In the genomic region with DNA sequence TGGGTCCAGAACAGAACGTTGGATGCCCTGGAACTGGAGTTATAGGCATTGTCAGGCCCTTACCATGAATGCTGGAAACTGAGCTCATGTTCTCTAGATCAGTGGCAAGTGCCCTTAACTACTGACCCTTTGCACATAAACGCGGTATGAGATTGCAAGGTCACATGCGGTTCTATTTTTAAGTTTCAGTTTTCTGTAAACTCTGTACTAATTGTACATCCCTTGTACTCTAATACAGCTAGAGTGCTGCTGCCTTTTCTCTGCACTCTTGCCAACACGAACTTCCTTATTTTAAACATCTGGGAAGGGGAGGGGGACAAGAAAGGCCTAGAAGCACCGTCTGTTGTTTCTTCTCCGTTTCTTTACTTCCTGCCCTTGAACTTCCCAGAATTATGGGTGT, we compare ENCODE assay signal across 30 mouse cellular contexts. TPM values are rescaled to one million over a fixed set of nuclear protein-coding genes. Genes with fewer than 3 reads are reported as not detected.
DNase-seq lines count a peak whose midpoint lies in the region; ATAC-seq and TF ChIP-seq lines count a peak whose summit lies in the region.
"Had no signal": no experiment of that assay in that cellular context is flagged by ENCODE, and none has a peak within 500 bp of the region (broad histone marks: within the 10 kb centered on the region; RNA-seq: fewer than 3 reads in every experiment).

No protein-coding gene starts in this region.

- WGBS in kidney, postnatal 0 days = 30% methylated on average over 7 of the region's 7 CpGs
- WGBS in macrophage (ENCODE audit: missing documents) = 8% methylated on average over 7 of the region's 7 CpGs
- WGBS in hindbrain, embryonic 16.5 days = 84% methylated on average over 7 of the region's 7 CpGs

- no peaks in the 10 kb centered on the region for H3K9me3 ChIP-seq in kidney, postnatal 0 days (replicated peaks; ENCODE audit: low read length)
- no peaks in the 10 kb centered on the region for H3K9me3 ChIP-seq in MEL (replicated peaks; ENCODE audit: insufficient read depth, low read length)
- no peaks in the 10 kb centered on the region for H3K9me3 ChIP-seq in hindbrain, embryonic 16.5 days (ENCODE audit: control insufficient read depth, low read length)
- H3K9me3 ChIP-seq: embryonic facial prominence, embryonic 12.5 days; heart, embryonic 10.5 days; heart, embryonic 15.5 days; limb, embryonic 10.5 days; limb, embryonic 15.5 days; liver, embryonic 13.5 days; midbrain, embryonic 10.5 days; neural tube, embryonic 12.5 days; stomach, embryonic 15.5 days had no signal

- no peaks in the 10 kb centered on the region for H3K36me3 ChIP-seq in kidney, postnatal 0 days (ENCODE audit: insufficient read depth, low read length)
- H3K36me3 ChIP-seq in MEL (ENCODE audit: control insufficient read depth in 1 of 2, insufficient read depth in 2 of 2, low read length in 2 of 2) (0 out of 4 replicates have a peak, but pooled peaks cover 0 to 2% of the 10 kb centered on the region in 2 experiments), macrophage (ENCODE audit: inconsistent target) (no peaks in the 10 kb centered on the region)
- no peaks in the 10 kb centered on the region for H3K36me3 ChIP-seq in hindbrain, embryonic 16.5 days (ENCODE audit: control insufficient read depth, insufficient read depth, low read length)
- H3K36me3 ChIP-seq: embryonic facial prominence, embryonic 12.5 days; heart, embryonic 10.5 days; heart, embryonic 15.5 days; limb, embryonic 10.5 days; limb, embryonic 15.5 days; liver, embryonic 13.5 days; midbrain, embryonic 10.5 days; neural tube, embryonic 12.5 days; stomach, embryonic 15.5 days had no signal

- no peaks in the 10 kb centered on the region for H3K27me3 ChIP-seq in kidney, postnatal 0 days (ENCODE audit: insufficient read depth, low read length)
- no peaks in the 10 kb centered on the region for H3K27me3 ChIP-seq in MEL (ENCODE audit: control insufficient read depth in 1 of 2, insufficient read depth in 2 of 2, low read length in 2 of 2)
- H3K27me3 ChIP-seq in hindbrain, embryonic 16.5 days (replicated peaks; ENCODE audit: control insufficient read depth, insufficient read depth, low read length) = no peaks in the 10 kb centered on the region
- H3K27me3 ChIP-seq: embryonic facial prominence, embryonic 12.5 days; heart, embryonic 15.5 days; limb, embryonic 15.5 days; liver, embryonic 13.5 days; neural tube, embryonic 12.5 days; stomach, embryonic 15.5 days had no signal

- H3K9ac ChIP-seq in kidney, postnatal 0 days (ENCODE audit: low read depth, low read length) = no peak overlapping the region
- H3K9ac ChIP-seq in MEL (ENCODE audit: control insufficient read depth, low read depth, low read length, poor library complexity, severe bottlenecking) = no peak overlapping the region
- H3K9ac ChIP-seq in hindbrain, embryonic 16.5 days (ENCODE audit: low read depth, low read length) = no peak overlapping the region
- H3K9ac ChIP-seq: embryonic facial prominence, embryonic 12.5 days; heart, embryonic 15.5 days; hindbrain, embryonic 14.5 days; limb, embryonic 15.5 days; liver, embryonic 13.5 days; neural tube, embryonic 12.5 days; stomach, embryonic 15.5 days had no signal

- DNase-seq in kidney, postnatal 0 days (ENCODE audit: low spot score) = peak; percentile 15
- DNase-seq in kidney, adult 18-20 months = no peak
- peak; percentile 55 for DNase-seq in MEL (ENCODE audit: low read depth, low spot score)
- no peak for DNase-seq in right cerebral cortex, postnatal 36 days (ENCODE audit: low spot score in 2 of 2)
- DNase-seq: adrenal gland, adult 2 months; adrenal gland, postnatal 36 days; cerebellum, adult 9-10 months; cerebellum, postnatal 36 days; embryo, embryonic 11 days; heart, postnatal 4 days; kidney, adult 8-10 months; kidney, postnatal 10 days; layer of hippocampus, postnatal 36 days; liver, embryonic 13.5 days; lung, adult 18-20 months had no signal

- no peak overlapping the region for H3K4me3 ChIP-seq in kidney, postnatal 0 days (replicated peaks; ENCODE audit: low read depth, low read length)
- H3K4me3 ChIP-seq in MEL (ENCODE audit: control insufficient read depth in 1 of 2, insufficient read depth in 1 of 2, low read depth in 2 of 2, low read length in 2 of 2) = no peak overlapping the region
- H3K4me3 ChIP-seq in bone marrow macrophage, adult 2 months (ENCODE audit: insufficient read depth, low read length) = no peak overlapping the region
- H3K4me3 ChIP-seq in macrophage (ENCODE audit: inconsistent target) = no peak overlapping the region
- no peak overlapping the region for H3K4me3 ChIP-seq in hindbrain, embryonic 16.5 days (ENCODE audit: low read length)
- H3K4me3 ChIP-seq: embryonic facial prominence, embryonic 12.5 days; heart, embryonic 10.5 days; heart, embryonic 15.5 days; limb, embryonic 10.5 days; limb, embryonic 15.5 days; liver, embryonic 13.5 days; midbrain, embryonic 10.5 days; myocyte; neural tube, embryonic 12.5 days; stomach, embryonic 15.5 days had no signal

- no peak for ATAC-seq in kidney, postnatal 0 days (replicated peaks; ENCODE audit: low FRiP score, low read depth)
- ATAC-seq in hindbrain, embryonic 16.5 days = no peak
- ATAC-seq: forebrain, embryonic 14.5 days had no signal

- TF ChIP-seq POLR2A in MEL (IDR thresholded peaks at IDR 0.05; ENCODE audit: control insufficient read depth in 1 of 2, insufficient read depth in 1 of 2, low read depth in 1 of 2, low read length in 2 of 2, poor library complexity in 1 of 2) = no peak
- no peak for TF ChIP-seq POLR2A in bone marrow macrophage, adult 2 months (IDR thresholded peaks at IDR 0.05; ENCODE audit: borderline replicate concordance, low read depth, low read length)

- no peak overlapping the region for H3K27ac ChIP-seq in kidney, postnatal 0 days
- no peak overlapping the region for H3K27ac ChIP-seq in MEL (ENCODE audit: control insufficient read depth, low read depth, low read length)
- H3K27ac ChIP-seq in bone marrow macrophage, adult 2 months (ENCODE audit: insufficient read depth, low read depth, low read length) = peak overlapping the region; percentile 99
- peak overlapping the region; percentile 76 for H3K27ac ChIP-seq in macrophage
- no peak overlapping the region for H3K27ac ChIP-seq in hindbrain, embryonic 16.5 days (ENCODE audit: low read depth, low read length)
- H3K27ac ChIP-seq: embryonic facial prominence, embryonic 12.5 days; heart, embryonic 10.5 days; heart, embryonic 15.5 days; hindbrain, embryonic 14.5 days; limb, embryonic 10.5 days; limb, embryonic 15.5 days; liver, embryonic 13.5 days; midbrain, embryonic 10.5 days; neural tube, embryonic 12.5 days; stomach, embryonic 15.5 days had no signal

- H3K4me2 ChIP-seq in kidney, postnatal 0 days (ENCODE audit: low read length) = no peak overlapping the region
- no peak overlapping the region for H3K4me2 ChIP-seq in hindbrain, embryonic 16.5 days (ENCODE audit: low read length)
- H3K4me2 ChIP-seq: embryonic facial prominence, embryonic 12.5 days; heart, embryonic 15.5 days; hindbrain, embryonic 14.5 days; limb, embryonic 15.5 days; liver, embryonic 13.5 days; neural tube, embryonic 12.5 days; stomach, embryonic 15.5 days had no signal

- no peak for TF ChIP-seq CTCF in kidney, postnatal 0 days (IDR thresholded peaks at IDR 0.05; ENCODE audit: low read depth)
- TF ChIP-seq CTCF in MEL (IDR thresholded peaks at IDR 0.05 in 2 of 3, conservative IDR thresholded peaks at IDR 0.05 in 1 of 3; ENCODE audit: control insufficient read depth in 1 of 3, insufficient read depth in 1 of 3, low read depth in 2 of 3, low read length in 3 of 3, poor library complexity in 1 of 3, severe bottlenecking in 1 of 3) = no peak
- no peak for TF ChIP-seq CTCF in bone marrow macrophage, adult 2 months (IDR thresholded peaks at IDR 0.05; ENCODE audit: low read depth, low read length)

- no peak for TF ChIP-seq EP300 in MEL (IDR thresholded peaks at IDR 0.05; ENCODE audit: low read depth in 1 of 2, low read length in 2 of 2)

- TF ChIP-seq RAD21 in MEL (IDR thresholded peaks at IDR 0.05; ENCODE audit: low read depth, low read length) = no peak

- no peaks in the 10 kb centered on the region for H3K79me2 ChIP-seq in MEL (ENCODE audit: control insufficient read depth, insufficient read depth, low read length, poor library complexity)
- no peaks in the 10 kb centered on the region for H3K79me2 ChIP-seq in macrophage (ENCODE audit: inconsistent target)

- H3K4me1 ChIP-seq in kidney, postnatal 0 days (replicated peaks; ENCODE audit: insufficient read depth, low read length) = no peaks in the 10 kb centered on the region
- no peaks in the 10 kb centered on the region for H3K4me1 ChIP-seq in MEL (ENCODE audit: control insufficient read depth in 1 of 2, insufficient read depth in 2 of 2, low read length in 2 of 2)
- H3K4me1 ChIP-seq in bone marrow macrophage, adult 2 months (ENCODE audit: control insufficient read depth, insufficient read depth, low read length) = peaks cover 54% of the 10 kb centered on the region
- no peaks in the 10 kb centered on the region for H3K4me1 ChIP-seq in hindbrain, embryonic 16.5 days (ENCODE audit: control insufficient read depth, insufficient read depth, low read depth, low read length)
- H3K4me1 ChIP-seq: embryonic facial prominence, embryonic 12.5 days; heart, embryonic 10.5 days; heart, embryonic 15.5 days; limb, embryonic 10.5 days; liver, embryonic 13.5 days; midbrain, embryonic 10.5 days; neural tube, embryonic 12.5 days; stomach, embryonic 15.5 days had no signal

RNA-seq across cellular contexts. Expression of gene Slc16a11, which starts 27.4 kb away (rescaled TPM):
- 11.2 and 12.6 TPM in 2 replicates for polyA plus RNA-seq in kidney, postnatal 0 days (2015; fragmentation: Nextera tagmentation; extraction: Ambion mirVana)
- 0.31 and 0.33 TPM in 2 replicates for total RNA-seq in MEL (2012; rRNA removed)
- polyA plus RNA-seq in MEL (2012; ENCODE audit: insufficient read depth in 1 of 2, insufficient read length in 2 of 2, low read depth in 1 of 2, low replicate concordance in 2 of 2, missing spikeins in 1 of 2) (1 to 10 TPM in 1 of 2 experiments, not detected in 1; 1.2 TPM), macrophage (2018) (not detected in 3 replicates)
- polyA plus RNA-seq in bone marrow macrophage, adult 2 months (2012; ENCODE audit: insufficient read depth, insufficient read length, missing spikeins) = not detected in 2 replicates
- total RNA-seq in macrophage (2018; cell fraction: chromatin; rRNA removed) = not detected
- under 1 TPM in 1 of 26 experiments, not detected in 25; 0.14 TPM for total RNA-seq in macrophage (2018; cell fraction: cytosol; rRNA removed)
- total RNA-seq in macrophage (2018; cell fraction: nucleus; rRNA removed) = 1 to 10 TPM in 1 of 26 experiments, not detected in 25; 1.7 TPM
- polyA plus RNA-seq in hindbrain, embryonic 16.5 days (2015; fragmentation: Nextera tagmentation; extraction: Ambion mirVana) = 8.7 and 9.7 TPM in 2 replicates
- total RNA-seq: gastrocnemius, postnatal 4 days had no signal

RNA-seq across cellular contexts. Expression of gene Clec10a, which starts 29.1 kb away (rescaled TPM):
- 0.99 and 1.4 TPM in 2 replicates for polyA plus RNA-seq in kidney, postnatal 0 days (2015; fragmentation: Nextera tagmentation; extraction: Ambion mirVana)
- 5.0 and 8.4 TPM in 2 replicates for total RNA-seq in MEL (2012; rRNA removed)
- polyA plus RNA-seq in MEL (2012; ENCODE audit: insufficient read depth in 1 of 2, insufficient read length in 2 of 2, low read depth in 1 of 2, low replicate concordance in 2 of 2, missing spikeins in 1 of 2) (10 to 100 TPM in 1 of 2 experiments, not detected in 1; 10.8 TPM), macrophage (2018) (10.4 to 103 TPM (median 37.8 TPM) in 3 replicates)
- polyA plus RNA-seq in bone marrow macrophage, adult 2 months (2012; ENCODE audit: insufficient read depth, insufficient read length, missing spikeins) = 106 and 116 TPM in 2 replicates
- total RNA-seq in macrophage (2018; cell fraction: chromatin; rRNA removed) = 10 to 100 TPM in 17 of 26 experiments, 1 to 10 TPM in 9; 1.4 to 69.2 (median 14.2) TPM
- 10 to 100 TPM in 18 of 26 experiments, 1 to 10 TPM in 8; 7.8 to 58.2 (median 22.2) TPM for total RNA-seq in macrophage (2018; cell fraction: cytosol; rRNA removed)
- total RNA-seq in macrophage (2018; cell fraction: nucleus; rRNA removed) = 100 to 1,000 TPM in 4 of 26 experiments, 10 to 100 TPM in 22; 12.2 to 164 (median 23.7) TPM
- polyA plus RNA-seq in hindbrain, embryonic 16.5 days (2015; fragmentation: Nextera tagmentation; extraction: Ambion mirVana) = 1.0 and 1.2 TPM in 2 replicates
- polyA plus RNA-seq: limb, embryonic 10.5 days had no signal

RNA-seq across cellular contexts. Expression of gene Slc16a13, which starts 35.7 kb away (rescaled TPM):
- 20.6 and 21.4 TPM in 2 replicates for polyA plus RNA-seq in kidney, postnatal 0 days (2015; fragmentation: Nextera tagmentation; extraction: Ambion mirVana)
- total RNA-seq in MEL (2012; rRNA removed) = 3.1 and 4.2 TPM in 2 replicates
- polyA plus RNA-seq in MEL (2012; ENCODE audit: insufficient read depth in 1 of 2, insufficient read length in 2 of 2, low read depth in 1 of 2, low replicate concordance in 2 of 2, missing spikeins in 1 of 2) (1 to 10 TPM in 1 of 2 experiments, not detected in 1; 7.9 TPM), macrophage (2018) (7.4 to 12.5 TPM (median 10.7 TPM) in 3 replicates)
- 6.1 and 8.5 TPM in 2 replicates for polyA plus RNA-seq in bone marrow macrophage, adult 2 months (2012; ENCODE audit: insufficient read depth, insufficient read length, missing spikeins)
- 10 to 100 TPM in 8 of 26 experiments, 1 to 10 TPM in 17, not detected in 1; 1.1 to 13.1 (median 5.3) TPM for total RNA-seq in macrophage (2018; cell fraction: chromatin; rRNA removed)
- total RNA-seq in macrophage (2018; cell fraction: cytosol; rRNA removed) = 10 to 100 TPM in 11 of 26 experiments, 1 to 10 TPM in 15; 5.0 to 15.5 (median 9.5) TPM
- total RNA-seq in macrophage (2018; cell fraction: nucleus; rRNA removed) = 10 to 100 TPM in 13 of 26 experiments, 1 to 10 TPM in 13; 2.6 to 21.5 (median 10.2) TPM
- 11.9 and 15.2 TPM in 2 replicates for polyA plus RNA-seq in hindbrain, embryonic 16.5 days (2015; fragmentation: Nextera tagmentation; extraction: Ambion mirVana)

RNA-seq across cellular contexts. Expression of gene Bcl6b, which starts 44.5 kb away (rescaled TPM):
- 22.0 TPM in 2 replicates for polyA plus RNA-seq in kidney, postnatal 0 days (2015; fragmentation: Nextera tagmentation; extraction: Ambion mirVana)
- total RNA-seq in MEL (2012; rRNA removed) = not detected in 2 replicates
- polyA plus RNA-seq in MEL (2012; ENCODE audit: insufficient read depth in 1 of 2, insufficient read length in 2 of 2, low read depth in 1 of 2, low replicate concordance in 2 of 2, missing spikeins in 1 of 2) (not detected), macrophage (2018) (0.14 TPM in 1 of 3 replicates, not detected in the others)
- 0.32 and 0.70 TPM in 2 replicates for polyA plus RNA-seq in bone marrow macrophage, adult 2 months (2012; ENCODE audit: insufficient read depth, insufficient read length, missing spikeins)
- not detected for total RNA-seq in macrophage (2018; cell fraction: chromatin; rRNA removed)
- under 1 TPM in 12 of 26 experiments, not detected in 14; 0.03 to 0.33 (median 0.09) TPM for total RNA-seq in macrophage (2018; cell fraction: cytosol; rRNA removed)
- 1 to 10 TPM in 2 of 26 experiments, under 1 TPM in 5, not detected in 19; 0.19 to 1.3 (median 0.23) TPM for total RNA-seq in macrophage (2018; cell fraction: nucleus; rRNA removed)
- polyA plus RNA-seq in hindbrain, embryonic 16.5 days (2015; fragmentation: Nextera tagmentation; extraction: Ambion mirVana) = 5.1 and 6.6 TPM in 2 replicates

RNA-seq across cellular contexts. Expression of gene 0610010K14Rik, which starts 52.6 kb away (rescaled TPM):
- polyA plus RNA-seq in kidney, postnatal 0 days (2015; fragmentation: Nextera tagmentation; extraction: Ambion mirVana) = 147 and 150 TPM in 2 replicates
- total RNA-seq in MEL (2012; rRNA removed) = 60.4 and 61.8 TPM in 2 replicates
- polyA plus RNA-seq in MEL (2012; ENCODE audit: insufficient read depth in 1 of 2, insufficient read length in 2 of 2, low read depth in 1 of 2, low replicate concordance in 2 of 2, missing spikeins in 1 of 2) = 100 to 1,000 TPM in 1 of 2 experiments, not detected in 1; 189 TPM
- 49.9 and 53.0 TPM in 2 replicates for polyA plus RNA-seq in bone marrow macrophage, adult 2 months (2012; ENCODE audit: insufficient read depth, insufficient read length, missing spikeins)
- 10 to 100 TPM in 15 of 26 experiments, 1 to 10 TPM in 11; 3.2 to 41.6 (median 12.0) TPM for total RNA-seq in macrophage (2018; cell fraction: chromatin; rRNA removed)
- 10 to 100 TPM; 27.5 to 53.2 (median 39.7) TPM for total RNA-seq in macrophage (2018; cell fraction: cytosol; rRNA removed)
- 10 to 100 TPM in 21 of 26 experiments, 1 to 10 TPM in 5; 5.8 to 55.5 (median 12.9) TPM for total RNA-seq in macrophage (2018; cell fraction: nucleus; rRNA removed)
- 55.0 to 61.6 TPM (median 59.2 TPM) in 3 replicates for polyA plus RNA-seq in macrophage (2018)
- polyA plus RNA-seq in hindbrain, embryonic 16.5 days (2015; fragmentation: Nextera tagmentation; extraction: Ambion mirVana) = 167 and 175 TPM in 2 replicates

Comparison
In these comparisons a context has a peak if more than half of its experiments do, and no peak if none do; other contexts are left out.
1. DNase-seq: peak in kidney, postnatal 0 days (single experiment) and MEL (single experiment); none in kidney, adult 18-20 months (single experiment) and right cerebral cortex, postnatal 36 days (0 of 2).
2. H3K27ac ChIP-seq: peak in bone marrow macrophage, adult 2 months (single experiment) and macrophage (single experiment); none in kidney, postnatal 0 days (single experiment), MEL (single experiment) and hindbrain, embryonic 16.5 days (single experiment).